21 mouse cellular contexts compared by ENCODE assay signal in genomic region chr19:53848272-53848995, GRCm38 (mm10). TPM values are rescaled to one million over a fixed set of nuclear protein-coding genes. Genes with fewer than 3 reads are reported as not detected.
DNase-seq lines count a peak whose midpoint lies in the region; ATAC-seq lines count a peak whose summit lies in the region.
"Had no signal": no experiment of that assay in that cellular context is flagged by ENCODE, and none has a peak within 500 bp of the region (broad histone marks: within the 10 kb centered on the region; RNA-seq: fewer than 3 reads in every experiment).

No protein-coding gene starts in this region.

- peaks cover 20% of the 10 kb centered on the region for H3K4me1 ChIP-seq in heart, embryonic 16.5 days (ENCODE audit: control insufficient read depth, insufficient read depth, low read length)
- H3K4me1 ChIP-seq in liver, embryonic 13.5 days (replicated peaks), result peaks cover 21% of the 10 kb centered on the region
- peaks cover 18% of the 10 kb centered on the region for H3K4me1 ChIP-seq in stomach, embryonic 14.5 days (ENCODE audit: control insufficient read depth, insufficient read depth, low read length)
- H3K4me1 ChIP-seq in embryonic facial prominence, embryonic 10.5 days, result peaks cover 37% of the 10 kb centered on the region

- no peak overlapping the region for H3K4me3 ChIP-seq in heart, embryonic 16.5 days (ENCODE audit: low read length)
- H3K4me3 ChIP-seq in liver, embryonic 13.5 days (replicated peaks), result no peak overlapping the region
- no peak overlapping the region for H3K4me3 ChIP-seq in stomach, embryonic 14.5 days (ENCODE audit: low read depth, low read length)
- no peak overlapping the region for H3K4me3 ChIP-seq in embryonic facial prominence, embryonic 10.5 days
- H3K4me3 ChIP-seq: forebrain, embryonic 10.5 days; midbrain, embryonic 13.5 days; myocyte; neural tube, embryonic 15.5 days had no signal

- no peaks in the 10 kb centered on the region for H3K27me3 ChIP-seq in heart, embryonic 16.5 days (ENCODE audit: control insufficient read depth, insufficient read depth, low read length)
- no peaks in the 10 kb centered on the region for H3K27me3 ChIP-seq in liver, embryonic 13.5 days
- H3K27me3 ChIP-seq in stomach, embryonic 14.5 days (ENCODE audit: control insufficient read depth, insufficient read depth, low read length), result no peaks in the 10 kb centered on the region
- no peaks in the 10 kb centered on the region for H3K27me3 ChIP-seq in embryonic facial prominence, embryonic 10.5 days (replicated peaks; ENCODE audit: low read depth, poor library complexity, severe bottlenecking)
- H3K27me3 ChIP-seq: midbrain, embryonic 13.5 days; Patski had no signal

- DNase-seq in heart, adult 11 months, result no peak
- DNase-seq in liver, embryonic 13.5 days, result peak; percentile 33
- DNase-seq in embryonic facial prominence, embryonic 10.5 days (ENCODE audit: low spot score), result no peak
- DNase-seq in kidney, adult 11 months, result no peak
- DNase-seq in lung, adult 18-20 months, result no peak
- DNase-seq: adrenal gland, postnatal 36 days; B cell, adult 2 months; cerebellum, adult 9-11 months; kidney, adult 8-10 months; kidney, postnatal 36 days; lung, embryonic 14.5 days had no signal

- H3K9me3 ChIP-seq in heart, embryonic 16.5 days (replicated peaks; ENCODE audit: control insufficient read depth, low read length), result no peaks in the 10 kb centered on the region
- H3K9me3 ChIP-seq in liver, embryonic 13.5 days (replicated peaks), result no peaks in the 10 kb centered on the region
- H3K9me3 ChIP-seq in stomach, embryonic 14.5 days (ENCODE audit: control insufficient read depth, low read depth, low read length), result no peaks in the 10 kb centered on the region
- H3K9me3 ChIP-seq in embryonic facial prominence, embryonic 10.5 days, result no peaks in the 10 kb centered on the region
- H3K9me3 ChIP-seq: forebrain, embryonic 10.5 days; midbrain, embryonic 13.5 days; neural tube, embryonic 15.5 days had no signal

- H3K36me3 ChIP-seq in heart, embryonic 16.5 days (ENCODE audit: control insufficient read depth, insufficient read depth), result peaks cover 27% of the 10 kb centered on the region
- no peaks in the 10 kb centered on the region for H3K36me3 ChIP-seq in liver, embryonic 13.5 days
- no peaks in the 10 kb centered on the region for H3K36me3 ChIP-seq in stomach, embryonic 14.5 days (ENCODE audit: control insufficient read depth, insufficient read depth, low read length)
- no peaks in the 10 kb centered on the region for H3K36me3 ChIP-seq in embryonic facial prominence, embryonic 10.5 days (replicated peaks)
- H3K36me3 ChIP-seq: forebrain, embryonic 10.5 days; midbrain, embryonic 13.5 days; neural tube, embryonic 15.5 days had no signal

- no peak overlapping the region for H3K4me2 ChIP-seq in heart, embryonic 16.5 days (ENCODE audit: low read depth, low read length)
- H3K4me2 ChIP-seq in liver, embryonic 13.5 days, result no peak overlapping the region
- no peak overlapping the region for H3K4me2 ChIP-seq in stomach, embryonic 14.5 days (replicated peaks; ENCODE audit: low read depth, low read length)
- H3K4me2 ChIP-seq: hindbrain, embryonic 14.5 days; lung, embryonic 14.5 days; midbrain, embryonic 13.5 days; neural tube, embryonic 15.5 days had no signal

- WGBS in heart, embryonic 16.5 days, result 68% methylated on average over 10 of the region's 10 CpGs
- WGBS in liver, embryonic 13.5 days (ENCODE audit: insufficient replicate concordance), result 62% methylated on average over 10 of the region's 10 CpGs
- WGBS in stomach, embryonic 14.5 days, result 73% methylated on average over 10 of the region's 10 CpGs
- WGBS in embryonic facial prominence, embryonic 10.5 days, result 85% methylated on average over 10 of the region's 10 CpGs

- ATAC-seq in heart, embryonic 16.5 days (replicated peaks; ENCODE audit: extremely low read depth, insufficient read depth, low FRiP score), result no peak
- ATAC-seq in erythroid progenitor cell, adult 5-6 weeks (replicated peaks; ENCODE audit: low FRiP score, poor library complexity, severe bottlenecking), result 0 out of 2 replicates have a peak, but pooled peaks have one; percentile 43
- ATAC-seq in liver, embryonic 13.5 days (ENCODE audit: low read depth), result peak; percentile 80
- no peak for ATAC-seq in stomach, embryonic 14.5 days (ENCODE audit: insufficient number of reproducible peaks, insufficient read depth, low FRiP score, low read depth)
- ATAC-seq: midbrain, embryonic 13.5 days; Patski had no signal

- no peak overlapping the region for H3K9ac ChIP-seq in heart, embryonic 16.5 days (ENCODE audit: low read length)
- H3K9ac ChIP-seq in liver, embryonic 13.5 days, result no peak overlapping the region
- H3K9ac ChIP-seq in stomach, embryonic 14.5 days (replicated peaks; ENCODE audit: low read depth, low read length), result no peak overlapping the region
- H3K9ac ChIP-seq: hindbrain, embryonic 14.5 days; lung, embryonic 14.5 days; midbrain, embryonic 13.5 days; neural tube, embryonic 15.5 days had no signal

- H3K27ac ChIP-seq in heart, embryonic 16.5 days (ENCODE audit: low read length), result peak overlapping the region; percentile 9
- H3K27ac ChIP-seq in liver, embryonic 13.5 days, result no peak overlapping the region
- H3K27ac ChIP-seq in stomach, embryonic 14.5 days (ENCODE audit: low read length), result 0 out of 2 replicates have a peak overlapping the region, but pooled peaks have one; percentile 28
- H3K27ac ChIP-seq in embryonic facial prominence, embryonic 10.5 days (replicated peaks), result no peak overlapping the region
- H3K27ac ChIP-seq: forebrain, embryonic 10.5 days; hindbrain, embryonic 14.5 days; macrophage; midbrain, embryonic 13.5 days; neural tube, embryonic 15.5 days had no signal

RNA-seq across cellular contexts. Expression of gene Pdcd4, which starts 43.6 kb away (rescaled TPM):
- polyA plus RNA-seq in heart, embryonic 16.5 days (2015; fragmentation: Nextera tagmentation; extraction: Ambion mirVana), result 32.0 and 37.9 TPM in 2 replicates
- 44.0 and 45.4 TPM in 2 replicates for total RNA-seq in erythroid progenitor cell, adult 5-6 weeks (2015; ENCODE audit: low replicate concordance)
- 32.2 and 56.3 TPM in 2 replicates for total RNA-seq in erythroid progenitor cell, adult 5-6 weeks (2017; ENCODE audit: low replicate concordance)
- 19.3 and 23.4 TPM in 2 replicates for polyA plus RNA-seq in liver, embryonic 13.5 days (2015; fragmentation: Nextera tagmentation; extraction: Ambion mirVana)
- polyA plus RNA-seq in stomach, embryonic 14.5 days (2014; fragmentation: Nextera tagmentation; extraction: Ambion mirVana), result 115 and 123 TPM in 2 replicates
- 66.5 and 78.8 TPM in 2 replicates for polyA plus RNA-seq in embryonic facial prominence, embryonic 10.5 days (2016; fragmentation: Nextera tagmentation; extraction: Ambion mirVana)

Comparison
In these comparisons a context has a peak if more than half of its experiments do, and no peak if none do; other contexts are left out.
1. ATAC-seq: peak in erythroid progenitor cell, adult 5-6 weeks (single experiment) and liver, embryonic 13.5 days (single experiment); none in heart, embryonic 16.5 days (single experiment) and stomach, embryonic 14.5 days (single experiment).
2. H3K27ac ChIP-seq: peak in heart, embryonic 16.5 days (single experiment) and stomach, embryonic 14.5 days (single experiment); none in liver, embryonic 13.5 days (single experiment) and embryonic facial prominence, embryonic 10.5 days (single experiment).